Mouse (Mus musculus) granulocyte monocyte progenitor cell, adult 5-6 weeks (primary cell): ENCODE measurements at regions not wholly inside any gene's neighbourhood (a gene's known extent, or its start where the extent isn't known, plus 50 kb on each side); places are given as distances from the start of the nearest gene placed in this dataset.

Experiments used
- ATAC-seq: replicated peaks from 2 replicates; pipeline ENCODE4 v1.8.0; 2016; ENCODE audit warnings: mild to moderate bottlenecking, moderate TSS enrichment, inconsistent platforms; ENCODE audit not compliant: poor library complexity, severe bottlenecking

DNA sequence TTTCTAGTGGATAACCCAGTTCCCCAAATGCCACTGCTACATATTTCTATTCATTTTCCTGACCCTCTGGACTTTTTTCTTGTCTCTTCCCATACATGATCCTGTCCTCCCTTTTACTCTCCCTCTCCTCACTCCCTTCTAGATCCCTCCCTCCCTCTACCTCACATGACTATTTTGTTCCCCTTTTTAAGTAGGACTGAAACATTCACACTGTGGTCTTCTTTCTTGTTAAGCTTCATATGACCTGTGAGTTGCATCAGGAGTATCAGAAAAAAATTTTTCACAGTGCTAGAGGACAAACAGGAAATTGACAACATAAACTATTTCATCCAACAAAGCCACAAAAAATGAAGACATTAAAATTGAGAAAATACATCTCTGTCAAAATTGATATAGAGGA lies 797.5 kb downstream of the Ndufa4 start:
- peak; percentile 87 for ATAC-seq

DNA sequence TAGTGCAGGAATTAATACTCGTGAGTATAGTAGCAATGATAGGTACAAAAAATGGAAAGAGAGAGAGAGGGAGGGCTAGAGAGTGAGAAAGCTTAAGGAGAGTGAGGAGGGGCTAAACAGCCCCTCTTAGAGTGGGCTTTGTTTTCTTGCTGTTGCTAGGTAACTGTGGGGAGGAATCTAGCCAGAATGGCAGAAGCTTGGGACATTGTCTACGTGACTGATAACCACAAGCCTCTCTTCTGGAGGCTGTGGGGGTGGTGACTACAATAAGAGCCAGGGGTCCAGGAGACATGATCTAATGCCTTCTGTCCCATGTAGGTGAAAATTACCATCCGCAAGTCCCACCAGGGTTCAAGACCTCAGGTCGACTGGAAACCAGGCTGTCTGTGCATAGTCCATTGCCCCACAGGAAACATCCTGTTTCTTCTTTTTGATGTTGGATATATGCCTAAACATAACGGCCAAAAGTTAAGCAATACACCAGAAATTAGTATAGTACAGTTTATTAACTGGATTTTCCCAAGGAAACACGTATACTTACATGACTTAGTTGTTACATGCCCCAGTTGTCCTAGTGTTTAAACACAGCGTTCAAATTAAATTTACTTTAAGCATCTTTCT lies 798.8 kb downstream of the Ndufa4 start:
- ATAC-seq = peak; percentile 63

DNA sequence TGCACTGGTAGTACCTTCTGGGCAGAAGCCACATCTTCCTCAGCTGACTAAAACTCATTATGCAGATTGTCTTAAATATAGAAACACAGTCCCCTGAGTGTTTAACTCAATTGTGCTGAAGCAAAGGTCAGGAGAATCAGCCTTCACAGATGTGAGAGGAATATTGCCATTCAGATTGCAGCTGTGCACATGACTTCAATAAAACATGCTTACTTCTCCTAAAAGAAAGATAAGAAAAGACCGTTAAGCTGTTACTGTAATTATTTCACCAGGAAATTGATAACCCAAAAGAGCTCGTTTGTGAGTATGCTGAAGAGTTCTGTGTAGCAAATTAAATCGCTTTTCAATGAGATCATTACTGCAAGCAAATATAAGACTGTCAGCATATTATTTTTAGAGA lies 803.9 kb downstream of the Ndufa4 start:
- no peak for ATAC-seq

DNA sequence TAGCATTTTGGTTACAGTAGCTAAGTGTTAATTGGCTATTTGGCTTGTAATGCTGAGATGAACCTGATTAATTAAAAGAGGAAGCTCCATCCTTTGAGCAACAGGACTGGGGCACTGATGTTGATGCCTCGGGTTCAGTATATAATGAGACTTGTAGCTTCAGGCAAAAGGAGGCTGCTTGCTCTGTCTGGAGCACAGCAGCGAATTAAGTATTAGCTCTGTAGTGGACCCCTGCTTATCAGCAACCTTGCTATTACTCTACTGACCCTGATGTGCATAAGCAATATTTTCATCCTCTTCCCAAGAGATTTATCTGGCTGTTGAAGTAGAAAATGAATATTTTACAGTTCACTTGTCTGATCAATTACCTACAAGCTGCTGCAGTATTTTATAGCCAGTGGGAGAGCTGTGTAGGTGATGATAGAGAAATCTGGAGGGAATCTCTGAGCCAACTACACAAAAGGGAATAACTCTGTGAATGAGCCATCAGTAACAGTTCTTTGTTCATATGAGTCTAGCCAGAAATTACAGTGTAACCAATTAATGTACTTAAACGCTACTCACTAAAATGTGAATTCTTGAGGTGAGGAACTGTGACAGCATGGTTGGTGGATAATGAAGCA lies 846.2 kb downstream of the Ndufa4 start:
- ATAC-seq = no peak
